Mouse (Mus musculus) CH12F3 (cell line): ENCODE measurements around the gene Aldoart2.
"Not testable (repeated sequence)": the region's sequence is repeated elsewhere in the genome, so short reads cannot be mapped to it uniquely, and the experiment has no call there.

Source experiments
- in situ Hi-C: fragments of 300-500 bp; cut with MboI; formaldehyde crosslinking; loops from 2 replicates; pipeline ENCODE4 v1.14.3; 2020; ENCODE audit warnings: low sequenced_read_pairs

Gene Aldoart2

GRCm38 (mm10) chr12:55565206-55565605 lies at the start of gene Aldoart2:
TSS of gene Aldoart2 (plus strand) at chr12:55565239.
- in situ Hi-C loops, result no loop called here

- in situ Hi-C loops, result no loop called here
Measured at GRCm38 (mm10) chr12:55518061-55518738, 46.8 kb upstream of the Aldoart2 start.

GRCm38 (mm10) chr12:55526983-55527752 lies 37.9 kb upstream of the Aldoart2 start:
- in situ Hi-C loops, result no loop called here

GRCm38 (mm10) chr12:55536537-55537135 lies 28.4 kb upstream of the Aldoart2 start:
- in situ Hi-C loops, result no loop called here

- in situ Hi-C loops, result no loop called here
Measured at GRCm38 (mm10) chr12:55537742-55538141, 27.3 kb upstream of the Aldoart2 start.

GRCm38 (mm10) chr12:55538328-55538971 lies 26.6 kb upstream of the Aldoart2 start:
- in situ Hi-C loops, result no loop called here

GRCm38 (mm10) chr12:55539157-55539556 lies 25.9 kb upstream of the Aldoart2 start:
- in situ Hi-C loops, result no loop called here

GRCm38 (mm10) chr12:55554901-55555300 lies 10.1 kb upstream of the Aldoart2 start:
- in situ Hi-C loops, result not testable (repeated sequence)

GRCm38 (mm10) chr12:55557866-55558265 lies 7.2 kb upstream of the Aldoart2 start:
- in situ Hi-C loops, result no loop called here

- in situ Hi-C loops, result no loop called here
Measured at GRCm38 (mm10) chr12:55559184-55559855, 5.7 kb upstream of the Aldoart2 start.

GRCm38 (mm10) chr12:55560025-55560690 lies 4.9 kb upstream of the Aldoart2 start:
- in situ Hi-C loops, result no loop called here

GRCm38 (mm10) chr12:55563742-55564141 lies 1.3 kb upstream of the Aldoart2 start:
- in situ Hi-C loops, result no loop called here

- in situ Hi-C loops, result no loop called here
Measured at GRCm38 (mm10) chr12:55564187-55564963, 664 bp upstream of the Aldoart2 start.

GRCm38 (mm10) chr12:55565867-55566266 lies 828 bp downstream of the Aldoart2 start:
- in situ Hi-C loops, result no loop called here

GRCm38 (mm10) chr12:55566837-55567236 lies 1.8 kb downstream of the Aldoart2 start:
- in situ Hi-C loops, result no loop called here

- in situ Hi-C loops, result no loop called here
Measured at GRCm38 (mm10) chr12:55568466-55568865, 3.4 kb downstream of the Aldoart2 start.

- in situ Hi-C loops, result no loop called here
Measured at GRCm38 (mm10) chr12:55569676-55570075, 4.6 kb downstream of the Aldoart2 start.

GRCm38 (mm10) chr12:55570646-55571045 lies 5.6 kb downstream of the Aldoart2 start:
- in situ Hi-C loops, result no loop called here

- in situ Hi-C loops, result no loop called here
Measured at GRCm38 (mm10) chr12:55571181-55571580, 6.1 kb downstream of the Aldoart2 start.
